Mouse (Mus musculus) bone marrow macrophage, adult 2 months (primary cell): ENCODE data around the gene Tdp2. TPM values are rescaled to one million over a fixed set of nuclear protein-coding genes. Genes with fewer than 3 reads are reported as not detected.

Experiments used
- H3K27ac ChIP-seq: 2 replicates; pipeline ENCODE4 v1.5.1; 2012; ENCODE audit warnings: low read depth, low read length; ENCODE audit not compliant: insufficient read depth
- H3K4me1 ChIP-seq: 2 replicates; pipeline ENCODE4 v1.6.1; 2012; ENCODE audit warnings: low read length; ENCODE audit not compliant: control insufficient read depth, insufficient read depth
- H3K4me3 ChIP-seq: 2 replicates; pipeline ENCODE4 v1.5.1; 2012; ENCODE audit warnings: mild to moderate bottlenecking, low read length, moderate library complexity; ENCODE audit not compliant: insufficient read depth
- CTCF ChIP-seq: IDR thresholded peaks from 2 replicates; pipeline ENCODE4 v1.5.1; 2012; ENCODE audit warnings: low read depth, mild to moderate bottlenecking, low read length, moderate library complexity
- POLR2A ChIP-seq: IDR thresholded peaks from 2 replicates; pipeline ENCODE4 v1.6.1; 2012; ENCODE audit warnings: mild to moderate bottlenecking, low read depth, low read length, borderline replicate concordance
- polyA plus RNA-seq: library from polyadenylated mRNA; stranded (reverse); fragments of >200 nt; gene quantifications from 2 replicates; pipeline ENCODE4 v1.2.4, GENCODE M21; 2012; ENCODE audit not compliant: missing spikeins, insufficient read depth, insufficient read length

Gene Tdp2
- polyA plus RNA-seq, 1 experiment = 29.0 TPM

DNA sequence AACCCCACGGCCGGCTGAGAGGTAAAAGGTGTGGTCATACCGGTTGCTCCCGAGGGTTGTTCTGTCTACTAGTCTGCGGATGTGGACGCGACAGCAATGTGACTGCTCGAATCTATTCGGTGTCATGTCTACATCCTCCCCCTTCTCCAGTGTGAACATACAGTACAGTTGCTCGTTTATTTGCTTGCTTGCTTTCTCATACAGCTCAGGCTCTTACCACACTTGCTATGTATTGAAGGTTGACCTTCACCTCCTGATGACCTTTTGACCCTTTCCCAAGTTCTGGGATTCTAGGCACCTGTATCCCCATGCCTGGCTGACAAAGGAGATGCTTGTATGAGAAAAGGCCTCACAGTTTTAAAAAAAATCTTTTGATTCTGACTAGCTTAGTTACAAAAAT is 36.3 kb downstream of the Tdp2 start:
- Histone ChIP-seq H3K4me3 (no peak overlapping the region), H3K27ac (no peak overlapping the region), H3K4me1 (no peaks in the 10 kb centered on the region)
- TF ChIP-seq POLR2A (no peak), CTCF (no peak)

DNA sequence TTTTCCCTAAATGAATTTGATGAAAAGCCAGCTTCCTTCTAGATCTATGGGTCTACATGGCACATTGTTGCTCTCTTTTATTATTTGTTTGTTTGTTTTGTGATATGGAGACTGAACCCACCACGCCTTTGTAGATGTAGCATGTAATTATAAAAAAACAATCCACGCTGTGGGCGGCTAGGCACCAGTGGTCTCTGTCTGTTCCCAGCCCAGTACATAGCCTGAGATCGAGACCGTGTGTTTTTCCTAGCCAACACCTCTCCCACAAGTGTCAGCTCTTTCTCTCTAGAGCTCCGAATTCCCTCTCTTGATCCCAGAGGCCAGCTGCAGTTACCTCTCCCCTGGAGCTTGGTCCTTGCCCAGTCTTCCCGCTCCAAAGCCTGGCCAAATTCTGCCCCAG is 36.8 kb downstream of the Tdp2 start:
- H3K4me1 ChIP-seq = no peaks in the 10 kb centered on the region
- H3K4me3 ChIP-seq = no peak overlapping the region
- H3K27ac ChIP-seq = no peak overlapping the region
- no peak for TF ChIP-seq POLR2A
- TF ChIP-seq CTCF = no peak

DNA sequence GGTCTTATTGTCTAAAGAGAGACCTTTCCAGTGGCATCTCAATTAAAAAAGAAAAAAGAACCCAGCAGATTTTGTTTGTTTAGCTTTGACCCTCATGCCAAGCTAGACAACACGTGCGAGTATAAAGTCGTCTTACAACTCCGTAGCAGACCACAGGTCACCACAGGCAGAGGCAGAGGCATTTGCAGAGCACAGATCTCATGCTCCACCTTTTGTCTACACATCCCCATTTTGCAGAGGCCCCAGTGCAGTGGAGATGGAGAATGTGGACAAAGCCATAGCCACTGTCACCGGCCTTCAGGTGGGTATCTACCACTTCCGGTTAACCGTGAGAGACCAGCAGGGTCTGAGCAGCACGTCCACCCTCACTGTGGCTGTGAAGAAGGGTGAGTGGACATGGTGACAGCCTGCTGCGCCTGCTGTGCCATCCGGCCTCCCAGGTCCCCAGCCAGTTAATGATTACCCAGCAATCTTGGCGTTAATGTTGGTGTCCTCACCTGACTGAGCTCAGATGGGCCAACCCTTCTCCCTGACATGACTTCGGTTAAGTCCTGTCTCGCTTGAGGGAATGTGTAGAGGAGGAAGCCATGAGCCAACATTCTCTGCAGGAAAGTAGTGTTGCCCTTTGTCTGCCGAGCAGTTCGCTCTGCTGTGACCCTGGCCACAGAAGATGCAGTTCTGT is 48.0 kb downstream of the Tdp2 start:
- H3K27ac ChIP-seq = no peak overlapping the region
- H3K4me1 ChIP-seq = no peaks in the 10 kb centered on the region
- H3K4me3 ChIP-seq = no peak overlapping the region
- TF ChIP-seq CTCF = no peak
- TF ChIP-seq POLR2A = no peak

DNA sequence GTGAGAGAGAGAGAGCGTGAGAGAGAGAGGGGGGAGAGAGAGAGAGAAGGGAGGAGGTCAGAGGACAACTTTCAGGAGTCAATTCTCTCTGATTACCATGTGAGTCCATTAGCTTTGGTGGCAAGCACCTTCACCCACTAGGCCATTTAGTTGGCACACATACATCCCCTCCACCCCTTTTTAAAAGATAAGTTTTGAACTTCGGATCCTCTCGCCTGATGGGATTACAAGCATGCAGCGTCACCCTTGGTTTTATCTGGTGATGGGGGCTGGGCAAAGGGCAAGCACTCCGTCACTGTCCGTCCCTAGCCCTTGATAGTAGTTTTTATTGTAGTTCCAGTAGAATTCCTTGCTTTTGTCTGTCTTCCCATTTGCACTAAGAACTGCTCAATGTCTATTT is 48.7 kb downstream of the Tdp2 start:
- H3K27ac ChIP-seq = no peak overlapping the region

DNA sequence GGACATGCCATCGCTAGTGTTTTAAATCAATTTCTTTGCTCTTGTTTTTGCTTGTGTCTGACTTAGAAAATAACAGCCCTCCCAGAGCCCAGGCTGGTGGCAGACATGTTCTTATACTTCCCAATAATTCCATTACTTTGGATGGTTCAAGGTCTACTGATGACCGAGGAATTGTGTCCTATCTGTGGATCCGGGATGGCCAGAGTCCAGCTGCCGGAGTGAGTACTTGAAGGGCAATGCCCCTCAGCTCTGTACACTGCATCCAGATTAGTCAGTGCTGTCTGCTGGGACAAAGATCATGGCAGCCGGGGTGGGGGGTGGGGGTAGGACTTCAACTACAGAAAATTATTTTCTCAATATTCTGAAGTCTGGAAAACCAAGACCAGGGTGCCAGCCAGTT is 49.2 kb downstream of the Tdp2 start:
- TF ChIP-seq POLR2A (no peak), CTCF (no peak)
- Histone ChIP-seq H3K4me1 (no peaks in the 10 kb centered on the region), H3K4me3 (no peak overlapping the region), H3K27ac (no peak overlapping the region)

More for the DNA sequence above, 48.7 kb downstream of the Tdp2 start:
- Histone ChIP-seq H3K4me3 (no peak overlapping the region), H3K4me1 (no peaks in the 10 kb centered on the region)
- no peak for TF ChIP-seq CTCF
- TF ChIP-seq POLR2A = no peak

DNA sequence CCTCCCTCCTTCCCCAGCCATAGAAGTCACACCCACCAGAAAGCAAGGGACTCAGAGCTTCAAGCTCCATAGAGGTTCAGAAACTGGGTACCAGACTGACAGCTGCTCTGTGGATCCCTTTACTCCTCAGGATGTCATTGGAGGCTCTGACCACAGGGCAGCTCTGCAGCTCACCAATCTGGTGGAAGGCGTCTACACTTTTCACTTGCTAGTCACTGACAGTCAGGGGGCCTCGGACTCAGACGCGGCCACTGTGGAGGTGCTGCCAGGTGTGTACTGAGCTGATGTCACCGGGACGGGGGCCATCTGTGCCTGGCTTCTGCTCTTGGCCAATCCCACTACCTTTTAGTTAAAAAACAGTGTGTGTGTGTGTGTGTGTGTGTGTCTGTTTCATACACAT is 50.9 kb downstream of the Tdp2 start:
- Histone ChIP-seq H3K4me1 (no peaks in the 10 kb centered on the region), H3K4me3 (no peak overlapping the region), H3K27ac (no peak overlapping the region)
- TF ChIP-seq CTCF = no peak

DNA sequence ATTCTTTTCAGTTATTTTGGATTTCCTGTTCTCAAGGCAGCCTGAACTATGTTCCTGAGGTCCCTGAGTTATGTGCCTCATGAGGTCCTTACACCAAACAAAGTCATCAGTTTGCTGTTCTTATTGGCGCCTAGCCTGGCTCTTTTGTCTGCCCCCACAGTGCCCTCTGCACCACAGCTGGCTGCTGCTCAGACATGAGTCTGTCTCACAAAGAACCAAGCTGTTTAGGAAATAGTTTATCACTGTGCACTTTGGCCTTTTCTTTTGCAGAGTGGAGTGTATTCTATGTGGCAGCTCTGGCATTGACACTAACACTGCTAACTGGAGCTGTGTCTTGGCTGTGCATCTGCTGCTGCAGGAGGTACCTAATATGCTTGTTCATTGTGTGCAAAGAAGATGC is 58.1 kb downstream of the Tdp2 start:
- no peak for TF ChIP-seq POLR2A
- TF ChIP-seq CTCF = no peak
- Histone ChIP-seq H3K27ac (no peak overlapping the region), H3K4me1 (no peaks in the 10 kb centered on the region), H3K4me3 (no peak overlapping the region)

Other genes starting within 250 kb of the Tdp2 start
- gene Ripor2, start 249.5 kb upstream of the Tdp2 start, polyA plus RNA-seq = 0.46 and 1.2 TPM in 2 replicates
- not detected in 2 replicates for gene Armh2, start 90.4 kb upstream of the Tdp2 start, polyA plus RNA-seq
- gene Gmnn, start 69.8 kb upstream of the Tdp2 start, polyA plus RNA-seq = 64.6 and 76.6 TPM in 2 replicates
- 575 and 610 TPM in 2 replicates for gene BC005537, start 30.0 kb upstream of the Tdp2 start, polyA plus RNA-seq
- gene Acot13, start 139 bp upstream of the Tdp2 start, polyA plus RNA-seq = 81.0 and 91.3 TPM in 2 replicates
- not detected in 2 replicates for gene D130043K22Rik, start 13.5 kb downstream of the Tdp2 start, polyA plus RNA-seq
- gene Aldh5a1, start 106.0 kb downstream of the Tdp2 start, polyA plus RNA-seq = 0.32 and 0.37 TPM in 2 replicates
- not detected in 2 replicates for gene Gpld1, start 111.5 kb downstream of the Tdp2 start, polyA plus RNA-seq
- gene Mrs2, start 188.7 kb downstream of the Tdp2 start, polyA plus RNA-seq = 11.3 and 15.8 TPM in 2 replicates
- gene Dcdc2a, start 224.3 kb downstream of the Tdp2 start, polyA plus RNA-seq = not detected in 2 replicates